Mouse (Mus musculus) midbrain, postnatal 0 days (tissue): Measurements from ENCODE around the gene Frmd5. TPM values are rescaled to one million over a fixed set of nuclear protein-coding genes. Genes with fewer than 3 reads are reported as not detected.

ENCODE experiments used
- ATAC-seq: fragments of 200-750 bp; cut with Nextera tagmentation; 2 replicates; pipeline ENCODE4 v1.8.0; 2017; ENCODE audit warnings: moderate number of reproducible peaks, mild to moderate bottlenecking, moderate TSS enrichment, moderate library complexity; ENCODE audit not compliant: low FRiP score
- DNase-seq: peaks from one replicate; pipeline ENCODE4 v3.0.0-alpha.2; 2015; ENCODE audit warnings: low spot score
- H3K27ac ChIP-seq: fragments of 300-500 bp; sonication (generic); 2 replicates; pipeline ENCODE4 v1.5.1; 2014; ENCODE audit warnings: low read depth, mild to moderate bottlenecking, low read length, mixed read lengths
- H3K27me3 ChIP-seq: fragments of 300-500 bp; sonication (generic); 2 replicates; pipeline ENCODE4 v1.6.1; 2014; ENCODE audit warnings: low read length, control low read depth, mixed read lengths; ENCODE audit not compliant: insufficient read depth
- H3K36me3 ChIP-seq: fragments of 300-500 bp; sonication (generic); 2 replicates; pipeline ENCODE4 v1.6.1; 2014; ENCODE audit warnings: low read length, control low read depth, mixed read lengths; ENCODE audit not compliant: insufficient read depth
- H3K4me1 ChIP-seq: fragments of 300-500 bp; sonication (generic); 2 replicates; pipeline ENCODE4 v1.6.1; 2014; ENCODE audit warnings: mild to moderate bottlenecking, control low read depth, antibody characterized with exemption, low read length, mixed read lengths; ENCODE audit not compliant: insufficient read depth
- H3K4me2 ChIP-seq: fragments of 300-500 bp; sonication (generic); 2 replicates; pipeline ENCODE4 v1.6.1; 2014; ENCODE audit warnings: low read depth, mild to moderate bottlenecking, low read length, mixed read lengths; ENCODE audit not compliant: poor library complexity, severe bottlenecking
- H3K4me3 ChIP-seq: fragments of 300-500 bp; sonication (generic); 2 replicates; pipeline ENCODE4 v1.5.1; 2014; ENCODE audit warnings: low read depth, mild to moderate bottlenecking, low read length, moderate library complexity
- H3K9ac ChIP-seq: fragments of 300-500 bp; sonication (generic); replicated peaks from 2 replicates; pipeline ENCODE4 v1.6.1; 2014; ENCODE audit warnings: mild to moderate bottlenecking, low read length, moderate library complexity, mixed read lengths; ENCODE audit not compliant: poor library complexity, severe bottlenecking
- H3K9me3 ChIP-seq: fragments of 300-500 bp; sonication (generic); 2 replicates; pipeline ENCODE4 v1.6.1; 2016; ENCODE audit warnings: low read length, control low read depth
- CTCF ChIP-seq: IDR thresholded peaks from 2 replicates; pipeline ENCODE4 v1.5.1; 2016; ENCODE audit warnings: antibody characterized with exemption, mild to moderate bottlenecking
- WGBS: fragments of 180-500 bp; shearing (Covaris S2); extraction: QIAGEN DNeasy Blood & Tissue Kit; methylation state at CpG from one replicate; pipeline ENCODE4 v1.1.7; 2014; 5-methylcytosine and 5-hydroxymethylcytosine counted together
- polyA plus RNA-seq: library from polyadenylated mRNA; unstranded; fragments of >200 nt; fragmentation: Nextera tagmentation; extraction: Ambion mirVana; gene quantifications from 2 replicates; pipeline ENCODE4 v1.2.1, GENCODE M21; 2015
- total RNA-seq: library from RNA; depleted of rRNA; stranded (reverse); fragments of >200 nt; gene quantifications from 2 replicates; pipeline ENCODE4 v1.2.3, GENCODE M21; 2014

The Frmd5 gene
- total and polyA plus RNA-seq, 2 experiments from 2014 or later, result 14.6 to 38.3 TPM

- 24% methylated on average over 6 of the region's 6 CpGs for WGBS
Measured at GRCm38 (mm10) chr2:121699331-121699730, 107.6 kb downstream of the Frmd5 start.

GRCm38 (mm10) chr2:121695436-121695835 is 111.5 kb downstream of the Frmd5 start:
- peak; percentile 47 for TF ChIP-seq CTCF
- Histone ChIP-seq H3K4me1 (no peaks in the 10 kb centered on the region), H3K27me3 (no peaks in the 10 kb centered on the region), H3K36me3 (no peaks in the 10 kb centered on the region), H3K4me2 (no peak overlapping the region), H3K27ac (no peak overlapping the region), H3K9me3 (no peaks in the 10 kb centered on the region), H3K9ac (no peak overlapping the region), H3K4me3 (no peak overlapping the region)
- 86% methylated on average over 8 of the region's 10 CpGs for WGBS
- ATAC-seq (no peak), DNase-seq (no peak)

More at GRCm38 (mm10) chr2:121699331-121699730, 107.6 kb downstream of the Frmd5 start:
- Histone ChIP-seq H3K27ac (0 out of 2 replicates have a peak overlapping the region, but pooled peaks have one; percentile 32), H3K4me2 (no peak overlapping the region), H3K9ac (no peak overlapping the region), H3K27me3 (no peaks in the 10 kb centered on the region), H3K4me3 (no peak overlapping the region), H3K4me1 (no peaks in the 10 kb centered on the region), H3K9me3 (no peaks in the 10 kb centered on the region), H3K36me3 (no peaks in the 10 kb centered on the region)
- TF ChIP-seq CTCF, result no peak
- DNase-seq (no peak), ATAC-seq (no peak)

- Histone ChIP-seq H3K27ac (no peak overlapping the region), H3K36me3 (no peaks in the 10 kb centered on the region), H3K9ac (no peak overlapping the region), H3K4me1 (no peaks in the 10 kb centered on the region), H3K4me3 (no peak overlapping the region), H3K9me3 (no peaks in the 10 kb centered on the region), H3K4me2 (no peak overlapping the region), H3K27me3 (no peaks in the 10 kb centered on the region)
- 74% methylated on average over 2 of the region's 2 CpGs for WGBS
- ATAC-seq (no peak), DNase-seq (no peak)
- TF ChIP-seq CTCF, result no peak
Measured at GRCm38 (mm10) chr2:121688107-121688506, 118.8 kb downstream of the Frmd5 start.

- Histone ChIP-seq H3K27ac (no peak overlapping the region), H3K9ac (no peak overlapping the region), H3K4me3 (no peak overlapping the region)
Measured at GRCm38 (mm10) chr2:121683606-121684005, 123.3 kb downstream of the Frmd5 start.

GRCm38 (mm10) chr2:121682361-121682760 is 124.5 kb downstream of the Frmd5 start:
- H3K4me3 ChIP-seq, result no peak overlapping the region
- H3K27me3 ChIP-seq, result no peaks in the 10 kb centered on the region
- no peaks in the 10 kb centered on the region for H3K9me3 ChIP-seq
- H3K4me1 ChIP-seq, result no peaks in the 10 kb centered on the region; the same call in 1 of the 2 replicates
- H3K9ac ChIP-seq, result no peak overlapping the region
- TF ChIP-seq CTCF, result no peak
- no peaks in the 10 kb centered on the region for H3K36me3 ChIP-seq
- H3K27ac ChIP-seq, result no peak overlapping the region
- 91% methylated on average over 3 of the region's 3 CpGs for WGBS
- H3K4me2 ChIP-seq, result no peak overlapping the region
- ATAC-seq (no peak), DNase-seq (no peak)

More at GRCm38 (mm10) chr2:121683606-121684005, 123.3 kb downstream of the Frmd5 start:
- ATAC-seq (no peak), DNase-seq (no peak)
- WGBS, result 95% methylated on average over 8 of the region's 8 CpGs
- Histone ChIP-seq H3K4me1 (no peaks in the 10 kb centered on the region), H3K27me3 (no peaks in the 10 kb centered on the region), H3K9me3 (no peaks in the 10 kb centered on the region), H3K36me3 (no peaks in the 10 kb centered on the region), H3K4me2 (no peak overlapping the region)
- no peak for TF ChIP-seq CTCF

- H3K36me3 ChIP-seq, result no peaks in the 10 kb centered on the region
- H3K4me3 ChIP-seq, result no peak overlapping the region
- H3K9me3 ChIP-seq, result no peaks in the 10 kb centered on the region
- TF ChIP-seq CTCF, result peak; percentile 40; the same call in 1 of the 2 replicates
- ATAC-seq (no peak), DNase-seq (peak; percentile 38)
- H3K27me3 ChIP-seq, result no peaks in the 10 kb centered on the region
- 84% methylated on average over 7 of the region's 7 CpGs for WGBS
- H3K9ac ChIP-seq, result no peak overlapping the region
- H3K4me1 ChIP-seq, result no peaks in the 10 kb centered on the region; the same call in 1 of the 2 replicates
- no peak overlapping the region for H3K4me2 ChIP-seq
- no peak overlapping the region for H3K27ac ChIP-seq
Measured at GRCm38 (mm10) chr2:121679711-121680110, 127.2 kb downstream of the Frmd5 start.
